Mouse (Mus musculus): ENCODE data around the gene Tvp23a.

DNA sequence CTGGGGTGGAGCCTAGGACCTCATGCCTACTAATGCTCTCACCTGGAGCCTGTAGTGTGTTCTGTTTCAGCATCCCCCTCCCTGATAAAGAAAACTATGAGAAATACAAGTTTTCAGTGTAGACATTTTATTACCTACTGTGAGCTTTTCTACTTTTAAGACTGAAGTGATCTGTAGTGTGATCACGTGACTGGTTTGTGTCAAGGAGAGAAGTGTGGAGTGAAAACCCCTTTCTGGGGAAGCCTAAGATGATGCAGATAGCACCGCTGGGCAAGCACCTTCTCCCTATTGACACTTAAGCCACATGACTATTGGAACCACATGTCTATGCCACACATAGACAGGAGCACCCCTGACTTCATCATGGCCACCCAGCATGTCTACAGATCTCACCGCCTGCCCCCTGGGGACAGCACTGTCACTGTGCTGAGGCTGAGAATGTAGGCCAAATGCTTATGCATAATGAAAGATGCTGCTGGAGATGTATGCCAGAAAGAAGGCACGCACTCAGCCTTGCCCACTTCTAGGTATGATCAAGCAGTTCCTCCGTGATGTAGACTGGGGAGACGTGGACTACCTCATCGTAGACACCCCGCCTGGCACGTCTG is 26.6 kb downstream of the Tvp23a start:
- TF ChIP-seq POLR2A (IDR thresholded peaks at IDR 0.05; ENCODE audit: insufficient read length, low read depth) (no peak), USF1 (IDR thresholded peaks at IDR 0.05; ENCODE audit: low read depth) (no peak), POLR2AphosphoS2 (IDR thresholded peaks at IDR 0.05; ENCODE audit: insufficient read length, low read depth) (no peak)

Measured in myocyte (in vitro differentiated cells).